Mouse (Mus musculus) CH12.LX (cell line): ENCODE measurements at regions not wholly inside any gene's neighbourhood (a gene's known extent, or its start where the extent isn't known, plus 50 kb on each side); places are given as distances from the start of the nearest gene placed in this dataset.

Experiments used
- DNase-seq: peaks from one replicate; pipeline ENCODE4 v3.0.0-alpha.2; 2013; ENCODE audit errors: extremely low read depth
- H3K27ac ChIP-seq: 2 replicates; pipeline ENCODE4 v1.5.1; 2012; ENCODE audit warnings: low read depth, mild to moderate bottlenecking, control low read depth, moderate library complexity; ENCODE audit not compliant: insufficient read depth
- H3K27me3 ChIP-seq: replicated peaks from 2 replicates; pipeline ENCODE3; 2012; ENCODE audit warnings: inconsistent platforms
- H3K36me3 ChIP-seq, 2 experiments: replicated peaks in 1 of 2; 2 replicates each; pipeline versions ENCODE3 to v1.6.1; 2012; ENCODE audit warnings: inconsistent platforms in 1 of 2, low read length in 1 of 2, mild to moderate bottlenecking in 1 of 2, mixed read lengths in 1 of 2, moderate library complexity in 1 of 2; ENCODE audit not compliant: control insufficient read depth in 1 of 2, insufficient read depth in 1 of 2
- H3K4me1 ChIP-seq, 2 experiments: 2 replicates each; pipeline ENCODE4 v1.6.1; 2012; ENCODE audit warnings: inconsistent platforms in 1 of 2, moderate library complexity in 1 of 2; ENCODE audit not compliant: insufficient read depth in 2 of 2, control insufficient read depth in 1 of 2
- H3K4me2 ChIP-seq: 2 replicates; pipeline ENCODE4 v1.6.1; 2012; ENCODE audit warnings: low read depth, mild to moderate bottlenecking, control low read depth; ENCODE audit not compliant: poor library complexity, insufficient read depth, severe bottlenecking
- H3K4me3 ChIP-seq, 3 experiments: fragments of 150-350 bp in 1 of 3; sonication (generic) in 1 of 3; replicated peaks in 1 of 3; 2 replicates each; pipeline versions ENCODE3 to v1.5.1; 2011 to 2012; ENCODE audit warnings: low read depth in 2 of 3, low read length in 2 of 3, mild to moderate bottlenecking in 2 of 3, moderate library complexity in 2 of 3, control low read depth in 1 of 3, improper control_type of control experiment in 1 of 3, inconsistent platforms in 1 of 3, mixed read lengths in 1 of 3; ENCODE audit not compliant: poor library complexity in 1 of 3
- H3K79me2 ChIP-seq: replicated peaks from 2 replicates; pipeline ENCODE4 v1.6.1; 2012; ENCODE audit warnings: mild to moderate bottlenecking, moderate library complexity; ENCODE audit not compliant: control insufficient read depth, poor library complexity, insufficient read depth, severe bottlenecking; ENCODE audit errors: extremely low read depth
- H3K9ac ChIP-seq: 2 replicates; pipeline ENCODE4 v1.6.1; 2012; ENCODE audit warnings: low read depth, mild to moderate bottlenecking, control low read depth, moderate library complexity; ENCODE audit not compliant: insufficient read depth
- H3K9me3 ChIP-seq: replicated peaks from 2 replicates; pipeline ENCODE3; 2012; ENCODE audit warnings: low read length, inconsistent platforms, mixed read lengths
- CHD2 ChIP-seq: IDR thresholded peaks from 2 replicates; pipeline ENCODE4 v1.6.1; 2011; ENCODE audit warnings: low read length, improper control_type of control experiment
- ELF1 ChIP-seq: IDR thresholded peaks from 2 replicates; pipeline ENCODE4 v1.6.1; 2014; ENCODE audit warnings: low read depth, mild to moderate bottlenecking, inconsistent platforms, low read length, improper control_type of control experiment
- EP300 ChIP-seq: IDR thresholded peaks from 2 replicates; pipeline ENCODE4 v1.6.1; 2011; ENCODE audit warnings: low read length, improper control_type of control experiment
- MAFK ChIP-seq: IDR thresholded peaks from 2 replicates; pipeline ENCODE4 v1.6.1; 2011; ENCODE audit warnings: low read length, improper control_type of control experiment; ENCODE audit not compliant: insufficient replicate concordance
- MYC ChIP-seq: IDR thresholded peaks from 2 replicates; pipeline ENCODE4 v1.6.1; 2011; ENCODE audit warnings: low read depth, mild to moderate bottlenecking, improper control_type of control experiment, low read length
- NELFE ChIP-seq: IDR thresholded peaks from 2 replicates; pipeline ENCODE4 v1.6.1; 2011; ENCODE audit warnings: low read depth, low read length, improper control_type of control experiment
- POLR2AphosphoS2 ChIP-seq: IDR thresholded peaks from 2 replicates; pipeline ENCODE4 v1.6.1; 2011; ENCODE audit warnings: low read depth, low read length, improper control_type of control experiment
- SMC3 ChIP-seq: IDR thresholded peaks from 2 replicates; pipeline ENCODE4 v1.6.1; 2011; ENCODE audit warnings: low read depth, low read length, improper control_type of control experiment
- TBP ChIP-seq: conservative IDR thresholded peaks from 2 replicates; pipeline ENCODE4 v1.6.1; 2011; ENCODE audit warnings: low read depth, low read length, improper control_type of control experiment
- UBTF ChIP-seq: IDR thresholded peaks from 2 replicates; pipeline ENCODE4 v1.6.1; 2012; ENCODE audit warnings: low read depth, mild to moderate bottlenecking, inconsistent platforms, low read length, improper control_type of control experiment, moderate library complexity
- ZC3H11A ChIP-seq: IDR thresholded peaks from 2 replicates; pipeline ENCODE4 v1.6.1; 2012; ENCODE audit warnings: low read depth, mild to moderate bottlenecking, inconsistent platforms, low read length, improper control_type of control experiment
- ZNF384 ChIP-seq: IDR thresholded peaks from 2 replicates; pipeline ENCODE4 v1.6.1; 2012; ENCODE audit warnings: low read depth, low read length, improper control_type of control experiment, inconsistent platforms
- dilution Hi-C: fragments of 300-500 bp; cut with MboI; formaldehyde crosslinking; loops from 2 replicates; pipeline ENCODE4 v1.14.3; 2020; ENCODE audit warnings: low sequenced_read_pairs; ENCODE audit not compliant: extremely low pct_unique_long_range_greater_than_20kb, extremely low pct_ligation_motif_present
- in situ Hi-C: fragments of 300-500 bp; cut with MboI; formaldehyde crosslinking; loops from 3 replicates; pipeline ENCODE4 v1.14.3; 2019; ENCODE audit warnings: low sequenced_read_pairs, low pct_ligation_motif_present, low pct_unique_long_range_greater_than_20kb, mixed read lengths

DNA sequence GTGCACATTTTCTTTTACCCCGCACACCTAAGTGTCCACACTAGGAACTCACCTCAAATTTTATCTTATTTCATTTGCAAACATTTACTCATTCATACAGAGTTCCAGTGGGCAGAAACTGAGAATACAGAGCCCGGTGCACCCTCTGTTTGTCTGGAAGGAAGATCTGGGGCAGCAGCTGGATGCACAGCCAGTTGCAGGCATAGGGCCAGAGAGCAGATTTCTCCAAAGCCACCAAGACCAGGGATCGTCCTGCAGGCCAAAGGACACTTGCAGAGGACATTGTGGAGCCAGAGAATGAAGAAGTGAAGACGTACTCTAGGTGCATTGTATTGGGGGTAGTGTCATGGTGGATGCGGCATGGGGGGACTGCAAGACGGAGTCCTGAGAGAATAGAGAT lies 129.2 kb downstream of the Sec16b start:
- dilution Hi-C loops (no loop called here), in situ Hi-C loops (no loop called here)
- no peak overlapping the region for H3K27ac ChIP-seq

DNA sequence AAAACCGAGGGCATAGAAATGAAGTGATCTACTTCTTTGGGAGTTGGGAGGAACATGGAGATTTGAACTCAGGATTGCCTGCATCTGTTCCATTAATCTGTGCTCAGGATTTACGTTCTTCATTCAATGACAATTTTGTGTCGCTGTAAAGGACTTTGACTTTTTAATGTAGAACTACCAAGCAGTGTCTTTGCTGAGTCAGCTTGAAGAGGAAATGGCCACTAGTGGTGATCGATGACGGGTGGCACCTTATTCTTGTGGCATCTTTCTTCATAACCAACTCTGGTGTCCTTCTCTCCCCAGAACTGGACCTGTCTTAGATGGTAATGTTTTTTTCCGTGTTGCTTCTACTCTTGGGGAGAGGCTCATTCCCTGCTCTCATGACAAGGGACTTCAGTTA lies 137.0 kb downstream of the Sec16b start:
- no peak overlapping the region for H3K4me3 ChIP-seq
- H3K27me3 ChIP-seq: no peaks in the 10 kb centered on the region
- H3K27ac ChIP-seq: no peak overlapping the region
- DNase-seq: no peak
- no peaks in the 10 kb centered on the region for H3K36me3 ChIP-seq
- no peaks in the 10 kb centered on the region for H3K9me3 ChIP-seq
- H3K4me1 ChIP-seq: peaks cover 3 to 4% of the 10 kb centered on the region in 2 experiments; a peak in 2 of 4 replicates
- no peak overlapping the region for H3K9ac ChIP-seq
- TF ChIP-seq ZC3H11A (no peak), EP300 (no peak), POLR2AphosphoS2 (no peak), MAFK (peak; percentile 84), ELF1 (no peak)
- TF ChIP-seq, all 38 proteins: peak for 1
- in situ Hi-C loops (no loop called here), dilution Hi-C loops (no loop called here)
- Histone ChIP-seq H3K79me2 (no peaks in the 10 kb centered on the region), H3K4me2 (no peak overlapping the region)

More for the DNA sequence above, 129.2 kb downstream of the Sec16b start:
- no peak for DNase-seq
- TF ChIP-seq CHD2 (no peak), SMC3 (no peak), NELFE (no peak), ELF1 (no peak)
- TF ChIP-seq, all 38 proteins: peak for 0
- Histone ChIP-seq H3K4me2 (no peak overlapping the region), H3K9ac (no peak overlapping the region), H3K9me3 (no peaks in the 10 kb centered on the region), H3K4me1 (peaks cover 0 to 10% of the 10 kb centered on the region in 2 experiments; a peak in 2 of 4 replicates), H3K36me3 (no peaks in the 10 kb centered on the region), H3K4me3 (no peak overlapping the region), H3K27me3 (no peaks in the 10 kb centered on the region), H3K79me2 (no peaks in the 10 kb centered on the region)

DNA sequence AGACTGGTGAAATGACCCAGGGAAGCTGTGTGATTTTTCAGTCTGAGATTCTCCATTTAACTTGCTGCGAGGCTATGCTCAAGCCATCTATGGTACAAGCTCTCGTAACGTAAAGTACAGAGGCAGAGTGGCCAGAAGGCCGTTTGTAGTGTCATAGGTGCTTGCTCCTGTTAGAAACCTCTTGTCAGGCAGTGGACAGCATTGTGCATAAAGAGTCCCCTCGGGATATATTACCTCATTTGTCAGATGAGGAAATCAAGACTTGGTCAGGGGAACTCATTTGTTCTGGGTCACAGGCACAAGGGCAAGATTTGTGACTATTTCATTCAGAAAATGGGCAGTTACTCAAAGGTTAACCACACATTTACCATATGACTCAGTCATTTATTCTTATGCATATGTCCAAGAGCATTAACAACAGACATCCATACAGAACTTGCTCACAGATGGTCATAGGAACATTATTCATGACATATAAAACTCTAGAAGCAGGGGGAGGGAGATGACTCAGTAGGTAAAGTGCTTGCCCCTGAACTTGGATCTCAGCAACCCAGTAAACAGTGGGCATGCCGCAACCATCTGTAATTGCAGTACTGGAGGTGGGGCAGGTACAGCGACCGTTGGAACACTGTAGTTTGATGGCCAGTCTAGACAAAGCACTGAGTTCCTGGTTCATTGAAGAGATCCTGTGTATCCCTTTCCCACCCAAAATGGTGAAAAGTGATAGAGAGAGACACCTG lies 139.3 kb downstream of the Sec16b start:
- no peak overlapping the region for H3K27ac ChIP-seq
- H3K4me3 ChIP-seq: no peak overlapping the region
- dilution Hi-C loops: no loop called here
- no peaks in the 10 kb centered on the region for H3K79me2 ChIP-seq
- no peak for TF ChIP-seq UBTF
- no peak for TF ChIP-seq ZNF384
- no peak for TF ChIP-seq MYC
- no peak for TF ChIP-seq TBP
- TF ChIP-seq, all 38 proteins: peak for 0
- H3K4me2 ChIP-seq: no peak overlapping the region
- H3K9me3 ChIP-seq: no peaks in the 10 kb centered on the region
- DNase-seq: no peak
- in situ Hi-C loops: no loop called here
- no peak overlapping the region for H3K9ac ChIP-seq
- peaks cover 3 to 6% of the 10 kb centered on the region in 2 experiments; a peak in 2 of 4 replicates for H3K4me1 ChIP-seq
- H3K36me3 ChIP-seq: no peaks in the 10 kb centered on the region
- H3K27me3 ChIP-seq: no peaks in the 10 kb centered on the region
